Mouse (Mus musculus): Measurements from ENCODE around the gene Ap1b1.

Ap1b1 gene

GRCm38 (mm10) chr11:4986695-4987486 is at the start of gene Ap1b1:
TSS of gene Ap1b1 (plus strand) at chr11:4986824.
- peak; percentile 91 for DNase-seq (ENCODE audit: low read depth, low spot score)

GRCm38 (mm10) chr11:4946530-4946929 is 40.1 kb upstream of the Ap1b1 start:
- DNase-seq (ENCODE audit: low read depth, low spot score), result no peak

GRCm38 (mm10) chr11:4946947-4947812 is 39.4 kb upstream of the Ap1b1 start:
- peak; percentile 65 for DNase-seq (ENCODE audit: low read depth, low spot score)

- peak; percentile 22 for DNase-seq (ENCODE audit: low read depth, low spot score)
Measured at GRCm38 (mm10) chr11:4947813-4948174, 38.8 kb upstream of the Ap1b1 start, which contains the start of gene Nefh. TSS of gene Nefh (minus strand) at chr11:4948064.

- no peak for DNase-seq (ENCODE audit: low read depth, low spot score)
Measured at GRCm38 (mm10) chr11:4948792-4949191, 37.8 kb upstream of the Ap1b1 start.

GRCm38 (mm10) chr11:4949256-4950044 is 37.2 kb upstream of the Ap1b1 start:
- DNase-seq (ENCODE audit: low read depth, low spot score), result peak; percentile 77

- DNase-seq (ENCODE audit: low read depth, low spot score), result no peak
Measured at GRCm38 (mm10) chr11:4953401-4953800, 33.2 kb upstream of the Ap1b1 start.

GRCm38 (mm10) chr11:4953918-4954317 is 32.7 kb upstream of the Ap1b1 start:
- no peak for DNase-seq (ENCODE audit: low read depth, low spot score)

- no peak for DNase-seq (ENCODE audit: low read depth, low spot score)
Measured at GRCm38 (mm10) chr11:4963099-4963808, 23.4 kb upstream of the Ap1b1 start.

- DNase-seq (ENCODE audit: low read depth, low spot score), result no peak
Measured at GRCm38 (mm10) chr11:4966325-4966724, 20.3 kb upstream of the Ap1b1 start.

- DNase-seq (ENCODE audit: low read depth, low spot score), result no peak
Measured at GRCm38 (mm10) chr11:4966888-4967287, 19.7 kb upstream of the Ap1b1 start.

GRCm38 (mm10) chr11:4967549-4967948 is 19.1 kb upstream of the Ap1b1 start:
- DNase-seq (ENCODE audit: low read depth, low spot score), result no peak

GRCm38 (mm10) chr11:4968376-4968775 is 18.2 kb upstream of the Ap1b1 start:
- no peak for DNase-seq (ENCODE audit: low read depth, low spot score)

GRCm38 (mm10) chr11:4972967-4973870 is 13.4 kb upstream of the Ap1b1 start:
- DNase-seq (ENCODE audit: low read depth, low spot score), result peak; percentile 74

- DNase-seq (ENCODE audit: low read depth, low spot score), result no peak
Measured at GRCm38 (mm10) chr11:4973871-4974256, 12.8 kb upstream of the Ap1b1 start.

- DNase-seq (ENCODE audit: low read depth, low spot score), result no peak
Measured at GRCm38 (mm10) chr11:4974376-4975122, 12.1 kb upstream of the Ap1b1 start.

- peak; percentile 83 for DNase-seq (ENCODE audit: low read depth, low spot score)
Measured at GRCm38 (mm10) chr11:4975623-4976022, 11.0 kb upstream of the Ap1b1 start.

GRCm38 (mm10) chr11:4983010-4983409 is 3.6 kb upstream of the Ap1b1 start:
- no peak for DNase-seq (ENCODE audit: low read depth, low spot score)

- DNase-seq (ENCODE audit: low read depth, low spot score), result no peak
Measured at GRCm38 (mm10) chr11:4983538-4983937, 3.1 kb upstream of the Ap1b1 start.
